Mouse (Mus musculus): ENCODE data around the gene Cdc37l1. TPM values are rescaled to one million over a fixed set of nuclear protein-coding genes. Genes with fewer than 3 reads are reported as not detected.
A peak's percentile ranks its signal among the peaks of the same experiment; 100 is the strongest.

Gene Cdc37l1
- total RNA-seq, 1 experiment from 2014 or later: 43.0 TPM

GRCm38 (mm10) chr19:29046961-29047333 lies 56.8 kb downstream of the Cdc37l1 start:
- DNase-seq: no peak

- DNase-seq: peak; percentile 93
These were observed 57.4 kb downstream of the Cdc37l1 start, which contains the start of gene Ak3 for GRCm38 (mm10) chr19:29047334-29048170. Gene Ak3, minus strand, starts transcription at chr19:29047961.

GRCm38 (mm10) chr19:29049401-29050075 lies 59.4 kb downstream of the Cdc37l1 start:
- DNase-seq: peak; percentile 42

GRCm38 (mm10) chr19:29050186-29050980 lies 60.2 kb downstream of the Cdc37l1 start:
- peak; percentile 32 for DNase-seq

GRCm38 (mm10) chr19:29052786-29053185 lies 62.6 kb downstream of the Cdc37l1 start:
- no peak for DNase-seq

GRCm38 (mm10) chr19:29054594-29054993 lies 64.4 kb downstream of the Cdc37l1 start:
- no peak for DNase-seq

GRCm38 (mm10) chr19:29055469-29055868 lies 65.3 kb downstream of the Cdc37l1 start:
- no peak for DNase-seq

- no peak for DNase-seq
These were observed 68.6 kb downstream of the Cdc37l1 start for GRCm38 (mm10) chr19:29058741-29059140.

- DNase-seq: peak; percentile 15
These were observed 69.5 kb downstream of the Cdc37l1 start for GRCm38 (mm10) chr19:29059688-29060087.

- no peak for DNase-seq
These were observed 70.1 kb downstream of the Cdc37l1 start for GRCm38 (mm10) chr19:29060299-29060698.

GRCm38 (mm10) chr19:29063009-29063408 lies 72.9 kb downstream of the Cdc37l1 start:
- no peak for DNase-seq

- peak; percentile 95 for DNase-seq
These were observed 73.6 kb downstream of the Cdc37l1 start for GRCm38 (mm10) chr19:29063577-29064363.

GRCm38 (mm10) chr19:29064451-29065102 lies 74.4 kb downstream of the Cdc37l1 start:
- peak; percentile 65 for DNase-seq

- DNase-seq: peak; percentile 84
These were observed 76.9 kb downstream of the Cdc37l1 start for GRCm38 (mm10) chr19:29066981-29067471.

- no peak for DNase-seq
These were observed 79.0 kb downstream of the Cdc37l1 start for GRCm38 (mm10) chr19:29069195-29069594.

- peak; percentile 41 for DNase-seq
These were observed 84.7 kb downstream of the Cdc37l1 start for GRCm38 (mm10) chr19:29074802-29075201.

Other genes starting within 250 kb of the Cdc37l1 start
- gene Slc1a1, start 155.3 kb upstream of the Cdc37l1 start, total RNA-seq (2021): 1.4 and 1.6 TPM in 2 replicates
- 22.8 and 27.4 TPM in 2 replicates for gene Plpp6, start 26.4 kb upstream of the Cdc37l1 start, total RNA-seq (2021)
- 11.4 and 12.2 TPM in 2 replicates for gene 4430402I18Rik, start 22.6 kb upstream of the Cdc37l1 start, total RNA-seq (2021)
- gene Ak3, start 57.6 kb downstream of the Cdc37l1 start, total RNA-seq (2021): 211 and 233 TPM in 2 replicates
- 36.1 and 39.4 TPM in 2 replicates for gene Rcl1, start 111.0 kb downstream of the Cdc37l1 start, total RNA-seq (2021)

Data from adrenal gland, postnatal 14 days (tissue).